Mouse (Mus musculus) left cerebral cortex, postnatal 25 days (tissue): ENCODE measurements around the gene Erg. TPM values are rescaled to one million over a fixed set of nuclear protein-coding genes. Genes with fewer than 3 reads are reported as not detected.

Experiments
- DNase-seq, 2 experiments: peaks; one replicate each; pipeline ENCODE4 v3.0.0; 2022; ENCODE audit warnings: low spot score in 2 of 2, mixed read lengths in 1 of 2
- intact Hi-C: fragments of 180-260 bp; cut with DNase I; formaldehyde crosslinking; loops from one replicate; pipeline ENCODE4 v1.15.1; 2025
- total RNA-seq, 2 experiments: library from RNA; stranded (reverse); gene quantifications; 2 replicates each; pipeline ENCODE4 v1.2.3; 2021

The Erg gene
- total RNA-seq, 2 experiments from 2014 or later: 4.2 to 6.4 TPM

GRCm38 (mm10) chr16:95340885-95341791 is 245.3 kb downstream of the Erg start:
- intact Hi-C loops: loop anchor here (1.0 to 10.0 kb wide), 4 partner anchors 144 to 616 kb away; no protein-coding TSS in a partner anchor
- peak; percentile 81 to 92 for DNase-seq

- intact Hi-C loops: no loop called here
Measured at GRCm38 (mm10) chr16:95332159-95332558, 254.2 kb downstream of the Erg start.

GRCm38 (mm10) chr16:95321945-95322625 is 264.3 kb downstream of the Erg start:
- intact Hi-C loops: no loop called here
- DNase-seq: no peak

More at GRCm38 (mm10) chr16:95332159-95332558, 254.2 kb downstream of the Erg start:
- no peak for DNase-seq

Other genes starting within 250 kb of the Erg start
- 10 to 100 TPM; 68.3 to 76.0 TPM for gene Ets2, start 115.5 kb upstream of the Erg start, total RNA-seq